Mouse (Mus musculus): ENCODE results near the gene Asic2. TPM values are rescaled to one million over a fixed set of nuclear protein-coding genes. Genes with fewer than 3 reads are reported as not detected.
A peak's percentile ranks its signal among the peaks of the same experiment; 100 is the strongest.

Asic2 gene
- polyA plus RNA-seq, 1 experiment from 2014 or later = 0.27 TPM

- 55% methylated on average over 4 of the region's 4 CpGs for WGBS
- H3K4me2 ChIP-seq (ENCODE audit: low read depth, low read length) = no peak overlapping the region
- no peak for ATAC-seq (ENCODE audit: insufficient read depth, low FRiP score)
- no peaks in the 10 kb centered on the region for H3K27me3 ChIP-seq (ENCODE audit: control insufficient read depth, insufficient read depth, low read length)
- no peak overlapping the region for H3K27ac ChIP-seq (ENCODE audit: low read length)
- no peak overlapping the region for H3K9ac ChIP-seq (ENCODE audit: low read length)
- no peaks in the 10 kb centered on the region for H3K9me3 ChIP-seq (replicated peaks; ENCODE audit: control insufficient read depth, low read length)
- no peak overlapping the region for H3K4me3 ChIP-seq (replicated peaks; ENCODE audit: low read length)
- no peaks in the 10 kb centered on the region for H3K36me3 ChIP-seq (ENCODE audit: control insufficient read depth, insufficient read depth, low read length)
- H3K4me1 ChIP-seq (ENCODE audit: control insufficient read depth, insufficient read depth, low read length) = no peaks in the 10 kb centered on the region
Observed at GRCm38 (mm10) chr11:81205471-81205870, 762.8 kb downstream of the Asic2 start.

- Histone ChIP-seq H3K4me3 (replicated peaks; ENCODE audit: low read length) (no peak overlapping the region), H3K9me3 (replicated peaks; ENCODE audit: control insufficient read depth, low read length) (no peaks in the 10 kb centered on the region), H3K36me3 (ENCODE audit: control insufficient read depth, insufficient read depth, low read length) (no peaks in the 10 kb centered on the region), H3K9ac (ENCODE audit: low read length) (no peak overlapping the region), H3K27me3 (ENCODE audit: control insufficient read depth, insufficient read depth, low read length) (no peaks in the 10 kb centered on the region), H3K4me1 (ENCODE audit: control insufficient read depth, insufficient read depth, low read length) (no peaks in the 10 kb centered on the region), H3K4me2 (ENCODE audit: low read depth, low read length) (no peak overlapping the region), H3K27ac (ENCODE audit: low read length) (no peak overlapping the region)
- WGBS = 77% methylated on average over 5 of the region's 5 CpGs
- no peak for ATAC-seq (ENCODE audit: insufficient read depth, low FRiP score)
Observed at GRCm38 (mm10) chr11:81202578-81202977, 765.7 kb downstream of the Asic2 start.

GRCm38 (mm10) chr11:81193856-81194255 lies 774.4 kb downstream of the Asic2 start:
- no peak overlapping the region for H3K4me3 ChIP-seq (replicated peaks; ENCODE audit: low read length)
- WGBS = 41% methylated on average over 4 of the region's 4 CpGs
- H3K36me3 ChIP-seq (ENCODE audit: control insufficient read depth, insufficient read depth, low read length) = no peaks in the 10 kb centered on the region
- no peak overlapping the region for H3K27ac ChIP-seq (ENCODE audit: low read length)
- H3K9ac ChIP-seq (ENCODE audit: low read length) = no peak overlapping the region
- H3K4me1 ChIP-seq (ENCODE audit: control insufficient read depth, insufficient read depth, low read length) = no peaks in the 10 kb centered on the region
- no peaks in the 10 kb centered on the region for H3K9me3 ChIP-seq (replicated peaks; ENCODE audit: control insufficient read depth, low read length)
- no peak overlapping the region for H3K4me2 ChIP-seq (ENCODE audit: low read depth, low read length)
- no peaks in the 10 kb centered on the region for H3K27me3 ChIP-seq (ENCODE audit: control insufficient read depth, insufficient read depth, low read length)
- ATAC-seq (ENCODE audit: insufficient read depth, low FRiP score) = no peak

GRCm38 (mm10) chr11:81192155-81192554 lies 776.1 kb downstream of the Asic2 start:
- no peak overlapping the region for H3K9ac ChIP-seq (ENCODE audit: low read length)
- no peaks in the 10 kb centered on the region for H3K27me3 ChIP-seq (ENCODE audit: control insufficient read depth, insufficient read depth, low read length)
- no peak for ATAC-seq (ENCODE audit: insufficient read depth, low FRiP score)
- H3K27ac ChIP-seq (ENCODE audit: low read length) = no peak overlapping the region
- WGBS = 78% methylated on average over 4 of the region's 4 CpGs
- H3K4me1 ChIP-seq (ENCODE audit: control insufficient read depth, insufficient read depth, low read length) = no peaks in the 10 kb centered on the region
- no peaks in the 10 kb centered on the region for H3K9me3 ChIP-seq (replicated peaks; ENCODE audit: control insufficient read depth, low read length)
- H3K36me3 ChIP-seq (ENCODE audit: control insufficient read depth, insufficient read depth, low read length) = no peaks in the 10 kb centered on the region
- no peak overlapping the region for H3K4me3 ChIP-seq (replicated peaks; ENCODE audit: low read length)
- no peak overlapping the region for H3K4me2 ChIP-seq (ENCODE audit: low read depth, low read length)

GRCm38 (mm10) chr11:81189103-81189502 lies 779.2 kb downstream of the Asic2 start:
- Histone ChIP-seq H3K4me2 (ENCODE audit: low read depth, low read length) (no peak overlapping the region), H3K27ac (ENCODE audit: low read length) (no peak overlapping the region), H3K4me3 (replicated peaks; ENCODE audit: low read length) (no peak overlapping the region), H3K9me3 (replicated peaks; ENCODE audit: control insufficient read depth, low read length) (no peaks in the 10 kb centered on the region), H3K9ac (ENCODE audit: low read length) (no peak overlapping the region), H3K4me1 (ENCODE audit: control insufficient read depth, insufficient read depth, low read length) (no peaks in the 10 kb centered on the region), H3K36me3 (ENCODE audit: control insufficient read depth, insufficient read depth, low read length) (no peaks in the 10 kb centered on the region), H3K27me3 (ENCODE audit: control insufficient read depth, insufficient read depth, low read length) (no peaks in the 10 kb centered on the region)
- WGBS = 89% methylated on average over 6 of the region's 6 CpGs
- no peak for ATAC-seq (ENCODE audit: insufficient read depth, low FRiP score)

- H3K27ac ChIP-seq (ENCODE audit: low read length) = no peak overlapping the region
- ATAC-seq (ENCODE audit: insufficient read depth, low FRiP score) = no peak
- no peaks in the 10 kb centered on the region for H3K36me3 ChIP-seq (ENCODE audit: control insufficient read depth, insufficient read depth, low read length)
- no peaks in the 10 kb centered on the region for H3K9me3 ChIP-seq (replicated peaks; ENCODE audit: control insufficient read depth, low read length)
- no peaks in the 10 kb centered on the region for H3K27me3 ChIP-seq (ENCODE audit: control insufficient read depth, insufficient read depth, low read length)
- H3K9ac ChIP-seq (ENCODE audit: low read length) = no peak overlapping the region
- no peak overlapping the region for H3K4me3 ChIP-seq (replicated peaks; ENCODE audit: low read length)
- no peak overlapping the region for H3K4me2 ChIP-seq (ENCODE audit: low read depth, low read length)
- no peaks in the 10 kb centered on the region for H3K4me1 ChIP-seq (ENCODE audit: control insufficient read depth, insufficient read depth, low read length)
- WGBS = 83% methylated on average over 3 of the region's 3 CpGs
Observed at GRCm38 (mm10) chr11:81187851-81188250, 780.4 kb downstream of the Asic2 start.

- WGBS = 70% methylated on average over 7 of the region's 7 CpGs
- no peak overlapping the region for H3K9ac ChIP-seq (ENCODE audit: low read length)
- no peak overlapping the region for H3K4me2 ChIP-seq (ENCODE audit: low read depth, low read length)
- no peak overlapping the region for H3K27ac ChIP-seq (ENCODE audit: low read length)
- H3K4me3 ChIP-seq (replicated peaks; ENCODE audit: low read length) = no peak overlapping the region
- no peak for ATAC-seq (ENCODE audit: insufficient read depth, low FRiP score)
- H3K4me1 ChIP-seq (ENCODE audit: control insufficient read depth, insufficient read depth, low read length) = no peaks in the 10 kb centered on the region
- no peaks in the 10 kb centered on the region for H3K9me3 ChIP-seq (replicated peaks; ENCODE audit: control insufficient read depth, low read length)
- H3K36me3 ChIP-seq (ENCODE audit: control insufficient read depth, insufficient read depth, low read length) = no peaks in the 10 kb centered on the region
- H3K27me3 ChIP-seq (ENCODE audit: control insufficient read depth, insufficient read depth, low read length) = no peaks in the 10 kb centered on the region
Observed at GRCm38 (mm10) chr11:81184721-81185120, 783.5 kb downstream of the Asic2 start.

GRCm38 (mm10) chr11:81164890-81165289 lies 803.4 kb downstream of the Asic2 start:
- no peaks in the 10 kb centered on the region for H3K36me3 ChIP-seq (ENCODE audit: control insufficient read depth, insufficient read depth, low read length)
- no peak overlapping the region for H3K27ac ChIP-seq (ENCODE audit: low read length)
- ATAC-seq (ENCODE audit: insufficient read depth, low FRiP score) = no peak
- H3K27me3 ChIP-seq (ENCODE audit: control insufficient read depth, insufficient read depth, low read length) = no peaks in the 10 kb centered on the region
- no peaks in the 10 kb centered on the region for H3K4me1 ChIP-seq (ENCODE audit: control insufficient read depth, insufficient read depth, low read length)
- no peak overlapping the region for H3K4me3 ChIP-seq (replicated peaks; ENCODE audit: low read length)
- H3K9ac ChIP-seq (ENCODE audit: low read length) = no peak overlapping the region
- WGBS = 73% methylated on average over 2 of the region's 2 CpGs
- no peak overlapping the region for H3K4me2 ChIP-seq (ENCODE audit: low read depth, low read length)
- H3K9me3 ChIP-seq (replicated peaks; ENCODE audit: control insufficient read depth, low read length) = no peaks in the 10 kb centered on the region

- Histone ChIP-seq H3K4me3 (replicated peaks; ENCODE audit: low read length) (no peak overlapping the region), H3K36me3 (ENCODE audit: control insufficient read depth, insufficient read depth, low read length) (no peaks in the 10 kb centered on the region), H3K4me2 (ENCODE audit: low read depth, low read length) (no peak overlapping the region), H3K27ac (ENCODE audit: low read length) (no peak overlapping the region), H3K4me1 (ENCODE audit: control insufficient read depth, insufficient read depth, low read length) (no peaks in the 10 kb centered on the region), H3K9me3 (replicated peaks; ENCODE audit: control insufficient read depth, low read length) (no peaks in the 10 kb centered on the region), H3K27me3 (ENCODE audit: control insufficient read depth, insufficient read depth, low read length) (no peaks in the 10 kb centered on the region), H3K9ac (ENCODE audit: low read length) (no peak overlapping the region)
- ATAC-seq (ENCODE audit: insufficient read depth, low FRiP score) = no peak
- whole genome bisulfite sequencing = 53% methylated on average over 4 of the region's 4 CpGs
Observed at GRCm38 (mm10) chr11:81163056-81163455, 805.2 kb downstream of the Asic2 start.

GRCm38 (mm10) chr11:81153841-81154240 lies 814.4 kb downstream of the Asic2 start:
- peaks cover 16% of the 10 kb centered on the region for H3K4me1 ChIP-seq (ENCODE audit: control insufficient read depth, insufficient read depth, low read length)
- no peak overlapping the region; the same call in 1 of the 2 replicates for H3K4me3 ChIP-seq (replicated peaks; ENCODE audit: low read length)
- WGBS = 10% methylated on average over 13 of the region's 13 CpGs
- no peak overlapping the region for H3K27ac ChIP-seq (ENCODE audit: low read length)
- peaks cover 53% of the 10 kb centered on the region for H3K27me3 ChIP-seq (ENCODE audit: control insufficient read depth, insufficient read depth, low read length)
- no peaks in the 10 kb centered on the region for H3K9me3 ChIP-seq (replicated peaks; ENCODE audit: control insufficient read depth, low read length)
- H3K36me3 ChIP-seq (ENCODE audit: control insufficient read depth, insufficient read depth, low read length) = no peaks in the 10 kb centered on the region
- H3K9ac ChIP-seq (ENCODE audit: low read length) = no peak overlapping the region
- no peak for ATAC-seq (ENCODE audit: insufficient read depth, low FRiP score)
- H3K4me2 ChIP-seq (ENCODE audit: low read depth, low read length) = peak overlapping the region; percentile 92
